Mouse (Mus musculus): Measurements from ENCODE around the gene Lnx2. TPM values are rescaled to one million over a fixed set of nuclear protein-coding genes. Genes with fewer than 3 reads are reported as not detected.

Lnx2 gene
- 14.2 and 15.7 TPM in 2 replicates for polyA plus RNA-seq (2015; fragmentation: Nextera tagmentation; extraction: Ambion mirVana)

GRCm38 (mm10) chr5:147076026-147076798 is at the start of gene Lnx2:
Gene Lnx2 (minus strand): TSS chr5:147076586.
- Histone ChIP-seq H3K27me3 (no peaks in the 10 kb centered on the region), H3K4me2 (peak within 1 kb of the TSS; percentile 93), H3K4me3 (peak within 1 kb of the TSS; percentile 82), H3K9me3 (no peaks in the 10 kb centered on the region), H3K4me1 (peaks cover 19% of the 10 kb centered on the region), H3K36me3 (peaks cover 3% of the 10 kb centered on the region; the same call in 1 of the 2 replicates), H3K9ac (peak within 1 kb of the TSS; percentile 70), H3K27ac (peak within 1 kb of the TSS; percentile 94)
- peak; percentile 99 for ATAC-seq (ENCODE audit: insufficient number of reproducible peaks, low FRiP score, low TSS enrichment, low read depth)
- under 1% methylated on average over 65 of the region's 65 CpGs for WGBS

GRCm38 (mm10) chr5:147125542-147126185 is 49.3 kb upstream of the Lnx2 start:
- 88% methylated on average over 13 of the region's 13 CpGs for WGBS

GRCm38 (mm10) chr5:147124794-147125193 is 48.4 kb upstream of the Lnx2 start:
- WGBS: 57% methylated on average over 9 of the region's 9 CpGs
- ATAC-seq (ENCODE audit: insufficient number of reproducible peaks, low FRiP score, low TSS enrichment, low read depth): no peak
- no peak overlapping the region for H3K4me3 ChIP-seq
- no peaks in the 10 kb centered on the region for H3K27me3 ChIP-seq
- H3K27ac ChIP-seq: no peak overlapping the region
- H3K4me1 ChIP-seq: 0 out of 2 replicates have a peak, but pooled peaks cover 2% of the 10 kb centered on the region
- no peak overlapping the region for H3K4me2 ChIP-seq
- no peaks in the 10 kb centered on the region for H3K9me3 ChIP-seq
- H3K36me3 ChIP-seq: no peaks in the 10 kb centered on the region
- no peak overlapping the region for H3K9ac ChIP-seq

More at GRCm38 (mm10) chr5:147125542-147126185, 49.3 kb upstream of the Lnx2 start:
- Histone ChIP-seq H3K4me3 (no peak overlapping the region), H3K27ac (no peak overlapping the region), H3K36me3 (no peaks in the 10 kb centered on the region), H3K27me3 (no peaks in the 10 kb centered on the region), H3K9me3 (no peaks in the 10 kb centered on the region), H3K9ac (no peak overlapping the region), H3K4me1 (0 out of 2 replicates have a peak, but pooled peaks cover 2% of the 10 kb centered on the region), H3K4me2 (no peak overlapping the region)
- no peak for ATAC-seq (ENCODE audit: insufficient number of reproducible peaks, low FRiP score, low TSS enrichment, low read depth)

- H3K4me3 ChIP-seq: no peak overlapping the region
- no peaks in the 10 kb centered on the region for H3K27me3 ChIP-seq
- 0 out of 2 replicates have a peak, but pooled peaks cover 2% of the 10 kb centered on the region for H3K4me1 ChIP-seq
- H3K4me2 ChIP-seq: no peak overlapping the region
- H3K9me3 ChIP-seq: no peaks in the 10 kb centered on the region
- 93% methylated on average over 4 of the region's 4 CpGs for WGBS
- no peaks in the 10 kb centered on the region for H3K36me3 ChIP-seq
- no peak overlapping the region for H3K9ac ChIP-seq
- H3K27ac ChIP-seq: no peak overlapping the region
- no peak for ATAC-seq (ENCODE audit: insufficient number of reproducible peaks, low FRiP score, low TSS enrichment, low read depth)
These were observed 44.8 kb upstream of the Lnx2 start for GRCm38 (mm10) chr5:147121146-147121545.

GRCm38 (mm10) chr5:147117027-147117426 is 40.6 kb upstream of the Lnx2 start:
- WGBS: 33% methylated on average over 6 of the region's 6 CpGs
- H3K9me3 ChIP-seq: no peaks in the 10 kb centered on the region

GRCm38 (mm10) chr5:147115631-147116030 is 39.2 kb upstream of the Lnx2 start:
- H3K9ac ChIP-seq: no peak overlapping the region
- no peak overlapping the region for H3K27ac ChIP-seq
- no peak overlapping the region for H3K4me2 ChIP-seq
- no peak overlapping the region for H3K4me3 ChIP-seq
- H3K9me3 ChIP-seq: no peaks in the 10 kb centered on the region
- WGBS: 98% methylated on average over 4 of the region's 4 CpGs
- H3K36me3 ChIP-seq: peaks cover 24% of the 10 kb centered on the region
- no peaks in the 10 kb centered on the region for H3K4me1 ChIP-seq
- H3K27me3 ChIP-seq: no peaks in the 10 kb centered on the region
- no peak for ATAC-seq (ENCODE audit: insufficient number of reproducible peaks, low FRiP score, low TSS enrichment, low read depth)

More at GRCm38 (mm10) chr5:147117027-147117426, 40.6 kb upstream of the Lnx2 start:
- no peak overlapping the region for H3K9ac ChIP-seq
- H3K4me3 ChIP-seq: no peak overlapping the region
- ATAC-seq (ENCODE audit: insufficient number of reproducible peaks, low FRiP score, low TSS enrichment, low read depth): no peak
- H3K27me3 ChIP-seq: no peaks in the 10 kb centered on the region
- H3K4me2 ChIP-seq: no peak overlapping the region
- H3K36me3 ChIP-seq: peaks cover 15% of the 10 kb centered on the region
- no peaks in the 10 kb centered on the region for H3K4me1 ChIP-seq
- no peak overlapping the region for H3K27ac ChIP-seq

- Histone ChIP-seq H3K27me3 (no peaks in the 10 kb centered on the region), H3K4me1 (no peaks in the 10 kb centered on the region), H3K36me3 (peaks cover 31% of the 10 kb centered on the region), H3K9ac (no peak overlapping the region), H3K27ac (no peak overlapping the region), H3K4me2 (no peak overlapping the region), H3K9me3 (no peaks in the 10 kb centered on the region), H3K4me3 (no peak overlapping the region)
- WGBS: 81% methylated on average over 7 of the region's 7 CpGs
- ATAC-seq (ENCODE audit: insufficient number of reproducible peaks, low FRiP score, low TSS enrichment, low read depth): no peak
These were observed 38.4 kb upstream of the Lnx2 start for GRCm38 (mm10) chr5:147114738-147115137.

GRCm38 (mm10) chr5:147108861-147109591 is 32.6 kb upstream of the Lnx2 start:
- WGBS: 90% methylated on average over 13 of the region's 13 CpGs
- no peak for ATAC-seq (ENCODE audit: insufficient number of reproducible peaks, low FRiP score, low TSS enrichment, low read depth)
- no peak overlapping the region for H3K27ac ChIP-seq
- no peak overlapping the region for H3K4me3 ChIP-seq
- no peaks in the 10 kb centered on the region for H3K9me3 ChIP-seq
- no peak overlapping the region for H3K4me2 ChIP-seq
- H3K27me3 ChIP-seq: no peaks in the 10 kb centered on the region
- no peak overlapping the region for H3K9ac ChIP-seq
- H3K4me1 ChIP-seq: no peaks in the 10 kb centered on the region
- peaks cover 79% of the 10 kb centered on the region for H3K36me3 ChIP-seq

GRCm38 (mm10) chr5:147107276-147107675 is 30.9 kb upstream of the Lnx2 start:
- WGBS: 95% methylated on average over 3 of the region's 3 CpGs
- H3K27me3 ChIP-seq: no peaks in the 10 kb centered on the region
- no peaks in the 10 kb centered on the region for H3K9me3 ChIP-seq
- H3K4me1 ChIP-seq: no peaks in the 10 kb centered on the region
- peaks cover 81% of the 10 kb centered on the region for H3K36me3 ChIP-seq
- no peak overlapping the region for H3K9ac ChIP-seq
- no peak overlapping the region for H3K4me2 ChIP-seq
- ATAC-seq (ENCODE audit: insufficient number of reproducible peaks, low FRiP score, low TSS enrichment, low read depth): no peak
- H3K4me3 ChIP-seq: no peak overlapping the region
- no peak overlapping the region for H3K27ac ChIP-seq

- no peaks in the 10 kb centered on the region for H3K27me3 ChIP-seq
- H3K36me3 ChIP-seq: peaks cover 54% of the 10 kb centered on the region
- H3K9me3 ChIP-seq: no peaks in the 10 kb centered on the region
- H3K4me3 ChIP-seq: no peak overlapping the region
- no peak for ATAC-seq (ENCODE audit: insufficient number of reproducible peaks, low FRiP score, low TSS enrichment, low read depth)
- H3K9ac ChIP-seq: no peak overlapping the region
- no peak overlapping the region for H3K4me2 ChIP-seq
- 79% methylated on average over 6 of the region's 6 CpGs for WGBS
- no peaks in the 10 kb centered on the region for H3K4me1 ChIP-seq
- no peak overlapping the region for H3K27ac ChIP-seq
These were observed 25.9 kb upstream of the Lnx2 start for GRCm38 (mm10) chr5:147102295-147102694.

GRCm38 (mm10) chr5:147100180-147100579 is 23.8 kb upstream of the Lnx2 start:
- no peaks in the 10 kb centered on the region for H3K4me1 ChIP-seq
- no peaks in the 10 kb centered on the region for H3K27me3 ChIP-seq
- H3K4me2 ChIP-seq: no peak overlapping the region
- peaks cover 41% of the 10 kb centered on the region for H3K36me3 ChIP-seq
- H3K9me3 ChIP-seq: no peaks in the 10 kb centered on the region
- H3K27ac ChIP-seq: no peak overlapping the region
- no peak overlapping the region for H3K4me3 ChIP-seq
- 65% methylated on average over 2 of the region's 2 CpGs for WGBS
- no peak for ATAC-seq (ENCODE audit: insufficient number of reproducible peaks, low FRiP score, low TSS enrichment, low read depth)
- no peak overlapping the region for H3K9ac ChIP-seq
